In the genomic region with DNA sequence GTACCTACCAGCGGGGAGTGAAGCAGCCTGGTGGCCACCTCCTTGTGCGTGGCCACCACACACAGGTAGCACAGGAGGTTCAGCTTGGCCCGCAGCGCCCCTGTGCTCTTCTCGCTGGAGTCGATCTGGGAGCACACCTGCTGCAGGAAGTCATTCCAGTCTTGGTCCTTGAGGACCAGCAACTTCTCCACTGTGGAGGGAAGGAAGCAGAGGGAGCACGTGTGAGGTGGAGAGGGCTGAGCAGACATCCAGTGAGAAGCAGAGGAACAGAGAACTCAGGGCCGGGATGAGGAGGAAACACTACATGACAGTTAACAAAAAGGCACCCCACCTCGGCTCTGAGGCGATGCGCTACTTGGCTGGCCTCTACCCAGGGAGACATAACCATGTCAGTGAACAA, we compare ENCODE assay signal across 24 mouse cellular contexts. TPM values are rescaled to one million over a fixed set of nuclear protein-coding genes. Genes with fewer than 3 reads are reported as not detected.
A peak's percentile ranks its signal among the peaks of the same experiment; 100 is the strongest.
DNase-seq lines count a peak whose midpoint lies in the region; TF ChIP-seq lines count a peak whose summit lies in the region.
"Had no signal": no experiment of that assay in that cellular context is flagged by ENCODE, and none has a peak within 500 bp of the region (broad histone marks: within the 10 kb centered on the region; RNA-seq: fewer than 3 reads in every experiment).

No protein-coding gene starts in this region.

- no peak overlapping the region for H3K4me3 ChIP-seq in kidney, adult 2 months (ENCODE audit: insufficient read depth, low read depth, low read length)
- H3K4me3 ChIP-seq: erythroblast, embryonic 14.5 days; hindbrain, embryonic 12.5 days; kidney, embryonic 15.5 days; limb, embryonic 13.5 days; lung, embryonic 15.5 days; midbrain, embryonic 10.5 days; myocyte; neural tube, embryonic 12.5 days had no signal

- no peak for TF ChIP-seq CTCF in kidney, adult 2 months (conservative IDR thresholded peaks at IDR 0.05; ENCODE audit: insufficient read depth, insufficient read length, low read depth, low read length)

- 94% methylated on average over 11 of the region's 11 CpGs for WGBS in kidney, adult 2 months

- H3K4me1 ChIP-seq in kidney, adult 2 months (ENCODE audit: control insufficient read depth, insufficient read depth, low read length): no peaks in the 10 kb centered on the region
- H3K4me1 ChIP-seq: hindbrain, embryonic 12.5 days; kidney, embryonic 15.5 days; limb, embryonic 13.5 days; lung, embryonic 15.5 days; midbrain, embryonic 10.5 days; neural tube, embryonic 12.5 days had no signal

- H3K27me3 ChIP-seq in kidney, adult 2 months (replicated peaks; ENCODE audit: control insufficient read depth, insufficient read depth, low read length): no peaks in the 10 kb centered on the region
- H3K27me3 ChIP-seq: hindbrain, embryonic 12.5 days; kidney, embryonic 15.5 days; limb, embryonic 13.5 days; lung, embryonic 15.5 days; neural tube, embryonic 12.5 days had no signal

- TF ChIP-seq POLR2A in kidney, adult 2 months (IDR thresholded peaks at IDR 0.05; ENCODE audit: low read depth, low read length): no peak

- H3K27ac ChIP-seq in kidney, adult 2 months (ENCODE audit: insufficient read depth, low read depth, low read length): no peak overlapping the region
- H3K27ac ChIP-seq: hindbrain, embryonic 12.5 days; kidney, embryonic 15.5 days; limb, embryonic 13.5 days; lung, embryonic 15.5 days; midbrain, embryonic 10.5 days; neural tube, embryonic 12.5 days; stomach, postnatal 0 days had no signal

- H3K36me3 ChIP-seq in kidney, adult 2 months (ENCODE audit: control insufficient read depth, insufficient read depth, low read length): no peaks in the 10 kb centered on the region
- H3K36me3 ChIP-seq: G1E; lung, embryonic 15.5 days had no signal

- DNase-seq in gastrocnemius, postnatal 4 days (ENCODE audit: low spot score in 2 of 2): peak; percentile 6 to 16
- DNase-seq in gastrocnemius, postnatal 14 days: no peak
- peak; percentile 4 for DNase-seq in kidney, postnatal 10 days
- no peak for DNase-seq in kidney, adult 2 months
- peak; percentile 0 to 1 for DNase-seq in right cerebral cortex, adult 2 months (ENCODE audit: low spot score in 2 of 2)
- no peak for DNase-seq in right cerebral cortex, postnatal 14 days
- DNase-seq in urinary bladder, postnatal 14 days (ENCODE audit: low spot score): peak; percentile 1
- no peak for DNase-seq in urinary bladder, adult 2 months (ENCODE audit: low spot score)
- DNase-seq: adrenal gland, adult 8-10 months; heart, postnatal 14 days; kidney, postnatal 36 days; layer of hippocampus, postnatal 36 days; right cerebral cortex, postnatal 25 days; thymus, postnatal 4 days had no signal

- intact Hi-C loops in gastrocnemius, postnatal 14 days (cut with DNase I; ENCODE audit: low total_unique reads): no loop called here

RNA-seq across cellular contexts. Expression of gene Ulk4, which starts 26.1 kb away (rescaled TPM):
- 1 to 10 TPM; 2.2 to 2.3 TPM for total RNA-seq in gastrocnemius, postnatal 4 days (2021)
- under 1 TPM; 0.31 to 0.41 TPM for total RNA-seq in gastrocnemius, postnatal 14 days (2021)
- 1.9 and 4.8 TPM in 2 replicates for polyA plus RNA-seq in kidney, adult 2 months (2012; rRNA removed)
- polyA plus RNA-seq in urinary bladder, adult 2 months (2012; rRNA removed): 2.4 and 2.9 TPM in 2 replicates

RNA-seq across cellular contexts. Expression of gene Trak1, which starts 46.4 kb away (rescaled TPM):
- total RNA-seq in gastrocnemius, postnatal 4 days (2021): 100 to 1,000 TPM; 193 to 204 TPM
- 100 to 1,000 TPM; 167 to 178 TPM for total RNA-seq in gastrocnemius, postnatal 14 days (2021)
- 65.1 and 65.2 TPM in 2 replicates for polyA plus RNA-seq in kidney, adult 2 months (2012; rRNA removed)
- polyA plus RNA-seq in urinary bladder, adult 2 months (2012; rRNA removed): 35.9 and 51.4 TPM in 2 replicates

Comparison
In these comparisons a context has a peak if more than half of its experiments do, and no peak if none do; other contexts are left out.
1. DNase-seq: peak in gastrocnemius, postnatal 4 days (2 of 2), kidney, postnatal 10 days (single experiment), right cerebral cortex, adult 2 months (2 of 2) and urinary bladder, postnatal 14 days (single experiment); none in gastrocnemius, postnatal 14 days (single experiment), kidney, adult 2 months (single experiment), right cerebral cortex, postnatal 14 days (single experiment) and urinary bladder, adult 2 months (single experiment).